Mouse (Mus musculus) midbrain, postnatal 0 days (tissue): ENCODE measurements around the gene Gm5415. TPM values are rescaled to one million over a fixed set of nuclear protein-coding genes. Genes with fewer than 3 reads are reported as not detected.
A peak's percentile ranks its signal among the peaks of the same experiment; 100 is the strongest.
"Not testable (repeated sequence)": the region's sequence is repeated elsewhere in the genome, so short reads cannot be mapped to it uniquely, and the experiment has no call there.

Source experiments
- ATAC-seq: fragments of 200-750 bp; cut with Nextera tagmentation; 2 replicates; pipeline ENCODE4 v1.8.0; 2017; ENCODE audit warnings: moderate number of reproducible peaks, mild to moderate bottlenecking, moderate TSS enrichment, moderate library complexity; ENCODE audit not compliant: low FRiP score
- DNase-seq: peaks from one replicate; pipeline ENCODE4 v3.0.0-alpha.2; 2015; ENCODE audit warnings: low spot score
- H3K27ac ChIP-seq: fragments of 300-500 bp; sonication (generic); 2 replicates; pipeline ENCODE4 v1.5.1; 2014; ENCODE audit warnings: low read depth, mild to moderate bottlenecking, low read length, mixed read lengths
- H3K27me3 ChIP-seq: fragments of 300-500 bp; sonication (generic); 2 replicates; pipeline ENCODE4 v1.6.1; 2014; ENCODE audit warnings: low read length, control low read depth, mixed read lengths; ENCODE audit not compliant: insufficient read depth
- H3K36me3 ChIP-seq: fragments of 300-500 bp; sonication (generic); 2 replicates; pipeline ENCODE4 v1.6.1; 2014; ENCODE audit warnings: low read length, control low read depth, mixed read lengths; ENCODE audit not compliant: insufficient read depth
- H3K4me1 ChIP-seq: fragments of 300-500 bp; sonication (generic); 2 replicates; pipeline ENCODE4 v1.6.1; 2014; ENCODE audit warnings: mild to moderate bottlenecking, control low read depth, antibody characterized with exemption, low read length, mixed read lengths; ENCODE audit not compliant: insufficient read depth
- H3K4me2 ChIP-seq: fragments of 300-500 bp; sonication (generic); 2 replicates; pipeline ENCODE4 v1.6.1; 2014; ENCODE audit warnings: low read depth, mild to moderate bottlenecking, low read length, mixed read lengths; ENCODE audit not compliant: poor library complexity, severe bottlenecking
- H3K4me3 ChIP-seq: fragments of 300-500 bp; sonication (generic); 2 replicates; pipeline ENCODE4 v1.5.1; 2014; ENCODE audit warnings: low read depth, mild to moderate bottlenecking, low read length, moderate library complexity
- H3K9ac ChIP-seq: fragments of 300-500 bp; sonication (generic); replicated peaks from 2 replicates; pipeline ENCODE4 v1.6.1; 2014; ENCODE audit warnings: mild to moderate bottlenecking, low read length, moderate library complexity, mixed read lengths; ENCODE audit not compliant: poor library complexity, severe bottlenecking
- H3K9me3 ChIP-seq: fragments of 300-500 bp; sonication (generic); 2 replicates; pipeline ENCODE4 v1.6.1; 2016; ENCODE audit warnings: low read length, control low read depth
- CTCF ChIP-seq: IDR thresholded peaks from 2 replicates; pipeline ENCODE4 v1.5.1; 2016; ENCODE audit warnings: antibody characterized with exemption, mild to moderate bottlenecking
- WGBS: fragments of 180-500 bp; shearing (Covaris S2); extraction: QIAGEN DNeasy Blood & Tissue Kit; methylation state at CpG from one replicate; pipeline ENCODE4 v1.1.7; 2014; 5-methylcytosine and 5-hydroxymethylcytosine counted together
- polyA plus RNA-seq: library from polyadenylated mRNA; unstranded; fragments of >200 nt; fragmentation: Nextera tagmentation; extraction: Ambion mirVana; gene quantifications from 2 replicates; pipeline ENCODE4 v1.2.1, GENCODE M21; 2015
- total RNA-seq: library from RNA; depleted of rRNA; stranded (reverse); fragments of >200 nt; gene quantifications from 2 replicates; pipeline ENCODE4 v1.2.3, GENCODE M21; 2014; rRNA removed

Gm5415 gene
- total RNA-seq (not detected in 2 replicates), polyA plus RNA-seq (0.15 and 0.28 TPM in 2 replicates)

- not testable (repeated sequence) for H3K36me3 ChIP-seq, H3K27me3 ChIP-seq, DNase-seq, H3K4me2 ChIP-seq, H3K4me3 ChIP-seq, H3K4me1 ChIP-seq, H3K9me3 ChIP-seq, H3K9ac ChIP-seq, H3K27ac ChIP-seq, ATAC-seq
- WGBS: 70% methylated on average over 2 of the region's 7 CpGs
These were observed at the start of gene Gm5415 for GRCm38 (mm10) chr1:32547194-32547593. Gm5415 (minus strand) TSS chr1:32547294.

- DNase-seq: no peak
- H3K9me3 ChIP-seq: no peaks in the 10 kb centered on the region
- H3K9ac ChIP-seq: no peak overlapping the region
- H3K36me3 ChIP-seq: no peaks in the 10 kb centered on the region
- 92% methylated on average over 2 of the region's 2 CpGs for WGBS
- TF ChIP-seq CTCF: no peak
- H3K27ac ChIP-seq: no peak overlapping the region
- H3K4me3 ChIP-seq: no peak overlapping the region
- no peaks in the 10 kb centered on the region for H3K27me3 ChIP-seq
- no peaks in the 10 kb centered on the region for H3K4me1 ChIP-seq
- H3K4me2 ChIP-seq: no peak overlapping the region
- ATAC-seq: no peak
These were observed 21.8 kb upstream of the Gm5415 start for GRCm38 (mm10) chr1:32568901-32569300.

DNA sequence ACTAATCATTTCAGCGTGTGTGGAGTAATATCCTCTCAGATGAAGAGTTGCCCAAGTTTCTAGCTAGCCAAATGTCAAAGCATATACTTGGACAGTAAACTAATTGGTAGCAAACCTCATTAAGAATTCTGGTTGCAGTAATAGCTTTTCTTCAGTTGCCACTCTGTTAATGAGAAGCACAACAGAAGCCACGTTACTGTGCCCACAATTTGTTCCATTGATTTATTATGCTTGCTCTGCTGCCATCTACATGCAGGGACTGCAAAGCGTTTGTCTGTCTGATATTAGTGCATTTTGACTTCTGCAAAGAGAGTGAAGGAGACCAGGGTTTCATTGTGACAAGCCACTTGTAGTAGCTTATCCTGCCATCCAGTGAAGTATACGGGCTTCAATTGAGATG is 6.8 kb upstream of the Gm5415 start:
- H3K4me2 ChIP-seq: no peak overlapping the region
- H3K27ac ChIP-seq: no peak overlapping the region
- ATAC-seq (peak; percentile 38; the same call in 1 of the 2 replicates), DNase-seq (peak; percentile 76)
- H3K4me1 ChIP-seq: no peaks in the 10 kb centered on the region
- WGBS: 42% methylated on average over 4 of the region's 4 CpGs
- no peaks in the 10 kb centered on the region for H3K9me3 ChIP-seq
- H3K27me3 ChIP-seq: no peaks in the 10 kb centered on the region
- no peak overlapping the region for H3K4me3 ChIP-seq
- peak; percentile 74 for TF ChIP-seq CTCF
- H3K36me3 ChIP-seq: no peaks in the 10 kb centered on the region
- no peak overlapping the region for H3K9ac ChIP-seq

DNA sequence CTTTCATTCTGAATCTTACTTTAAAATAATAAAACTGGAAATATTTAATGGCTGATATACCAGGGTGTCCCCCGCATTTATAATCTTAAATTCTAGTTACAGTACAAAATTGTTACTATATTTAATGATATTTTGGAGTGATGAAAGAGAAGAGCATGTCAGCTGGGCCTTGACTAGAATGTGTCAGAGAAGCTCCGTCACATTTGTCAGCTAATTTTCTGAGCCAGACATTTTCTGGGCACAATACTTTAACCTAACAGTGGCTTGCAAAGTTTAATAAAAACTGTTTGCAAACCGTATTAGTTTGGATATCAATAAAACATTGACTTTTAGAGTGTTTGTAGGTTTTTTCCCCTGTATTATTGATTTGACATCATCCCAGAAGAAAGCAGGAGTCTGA is 6.4 kb upstream of the Gm5415 start:
- 85% methylated on average over 3 of the region's 3 CpGs for WGBS
- H3K36me3 ChIP-seq: no peaks in the 10 kb centered on the region
- H3K9ac ChIP-seq: no peak overlapping the region
- no peaks in the 10 kb centered on the region for H3K27me3 ChIP-seq
- H3K4me1 ChIP-seq: no peaks in the 10 kb centered on the region
- H3K27ac ChIP-seq: no peak overlapping the region
- DNase-seq (no peak), ATAC-seq (no peak)
- H3K4me3 ChIP-seq: no peak overlapping the region
- TF ChIP-seq CTCF: no peak
- no peak overlapping the region for H3K4me2 ChIP-seq
- no peaks in the 10 kb centered on the region for H3K9me3 ChIP-seq

GRCm38 (mm10) chr1:32503381-32503780 is 43.7 kb downstream of the Gm5415 start:
- H3K4me3 ChIP-seq: no peak overlapping the region
- no peak for DNase-seq
- no peaks in the 10 kb centered on the region for H3K9me3 ChIP-seq
- no peaks in the 10 kb centered on the region for H3K4me1 ChIP-seq
- ATAC-seq: no peak
- no peak for TF ChIP-seq CTCF
- no peaks in the 10 kb centered on the region for H3K27me3 ChIP-seq
- H3K9ac ChIP-seq: no peak overlapping the region
- H3K27ac ChIP-seq: no peak overlapping the region
- 97% methylated on average over 6 of the region's 6 CpGs for WGBS
- H3K4me2 ChIP-seq: no peak overlapping the region
- H3K36me3 ChIP-seq: no peaks in the 10 kb centered on the region
